Mouse (Mus musculus) hindbrain, embryonic 15.5 days (tissue): ENCODE measurements at regions not wholly inside any gene's neighbourhood (a gene's known extent, or its start where the extent isn't known, plus 50 kb on each side); places are given as distances from the start of the nearest gene placed in this dataset.

Source experiments
- ATAC-seq: fragments of 200-750 bp; cut with Nextera tagmentation; 2 replicates; pipeline ENCODE4 v1.8.0; 2017; ENCODE audit warnings: low read depth, moderate number of reproducible peaks, moderate TSS enrichment; ENCODE audit not compliant: low FRiP score
- H3K27ac ChIP-seq: fragments of 300-500 bp; sonication (generic); replicated peaks from 2 replicates; pipeline ENCODE4 v1.5.1; 2015; ENCODE audit warnings: mild to moderate bottlenecking, inconsistent platforms
- H3K27me3 ChIP-seq: fragments of 300-500 bp; sonication (generic); 2 replicates; pipeline ENCODE4 v1.6.1; 2015; ENCODE audit warnings: control low read depth, inconsistent platforms
- H3K36me3 ChIP-seq: fragments of 300-500 bp; sonication (generic); 2 replicates; pipeline ENCODE4 v1.6.1; 2015; ENCODE audit warnings: control low read depth, inconsistent platforms
- H3K4me1 ChIP-seq: fragments of 300-500 bp; sonication (generic); replicated peaks from 2 replicates; pipeline ENCODE4 v1.6.1; 2015; ENCODE audit warnings: control low read depth, inconsistent platforms
- H3K4me2 ChIP-seq: fragments of 300-500 bp; sonication (generic); 2 replicates; pipeline ENCODE4 v1.6.1; 2015; ENCODE audit warnings: moderate library complexity, mild to moderate bottlenecking, inconsistent platforms
- H3K4me3 ChIP-seq: fragments of 300-500 bp; sonication (generic); 2 replicates; pipeline ENCODE4 v1.5.1; 2015; ENCODE audit warnings: mild to moderate bottlenecking, inconsistent platforms
- H3K9ac ChIP-seq: fragments of 300-500 bp; sonication (generic); 2 replicates; pipeline ENCODE4 v1.6.1; 2015; ENCODE audit warnings: inconsistent platforms
- H3K9me3 ChIP-seq: fragments of 300-500 bp; sonication (generic); 2 replicates; pipeline ENCODE4 v1.6.1; 2016; ENCODE audit warnings: control low read depth, inconsistent platforms
- WGBS: fragments of 180-500 bp; shearing (Covaris S2); methylation state at CpG from one replicate; pipeline ENCODE4 v1.1.7; 2015; 5-methylcytosine and 5-hydroxymethylcytosine counted together

DNA sequence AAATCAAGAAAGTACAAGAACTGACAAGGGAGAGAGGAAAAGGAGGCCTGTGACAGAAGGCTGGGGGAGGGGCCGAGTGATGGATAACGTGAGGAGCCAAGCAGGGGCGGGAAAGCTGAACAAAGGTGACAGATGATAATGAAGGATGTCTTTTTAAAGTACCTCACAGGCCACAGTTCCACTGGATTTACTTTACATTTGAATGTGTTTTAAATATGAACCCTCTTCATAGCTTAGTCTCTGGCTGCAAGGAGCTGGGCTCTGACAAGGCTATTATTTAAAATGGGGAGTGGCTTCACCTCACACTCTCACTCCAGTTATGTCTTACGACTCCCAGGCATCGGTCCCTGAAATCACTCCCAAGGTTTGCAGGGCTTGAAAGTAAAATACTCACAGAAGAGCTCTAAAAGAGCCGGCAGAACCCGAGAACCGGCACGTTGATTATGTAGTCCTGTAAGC lies 190.6 kb upstream of the Dnajc24 start:
- Histone ChIP-seq H3K27ac (peak overlapping the region; percentile 50), H3K9me3 (no peaks in the 10 kb centered on the region), H3K36me3 (no peaks in the 10 kb centered on the region), H3K4me3 (peak overlapping the region; percentile 36), H3K9ac (peak overlapping the region; percentile 40), H3K27me3 (peaks cover 7% of the 10 kb centered on the region; the same call in 1 of the 2 replicates), H3K4me1 (peaks cover 21% of the 10 kb centered on the region), H3K4me2 (peak overlapping the region; percentile 66)
- 1% methylated on average over 9 of the region's 9 CpGs for WGBS
- peak; percentile 67 for ATAC-seq

DNA sequence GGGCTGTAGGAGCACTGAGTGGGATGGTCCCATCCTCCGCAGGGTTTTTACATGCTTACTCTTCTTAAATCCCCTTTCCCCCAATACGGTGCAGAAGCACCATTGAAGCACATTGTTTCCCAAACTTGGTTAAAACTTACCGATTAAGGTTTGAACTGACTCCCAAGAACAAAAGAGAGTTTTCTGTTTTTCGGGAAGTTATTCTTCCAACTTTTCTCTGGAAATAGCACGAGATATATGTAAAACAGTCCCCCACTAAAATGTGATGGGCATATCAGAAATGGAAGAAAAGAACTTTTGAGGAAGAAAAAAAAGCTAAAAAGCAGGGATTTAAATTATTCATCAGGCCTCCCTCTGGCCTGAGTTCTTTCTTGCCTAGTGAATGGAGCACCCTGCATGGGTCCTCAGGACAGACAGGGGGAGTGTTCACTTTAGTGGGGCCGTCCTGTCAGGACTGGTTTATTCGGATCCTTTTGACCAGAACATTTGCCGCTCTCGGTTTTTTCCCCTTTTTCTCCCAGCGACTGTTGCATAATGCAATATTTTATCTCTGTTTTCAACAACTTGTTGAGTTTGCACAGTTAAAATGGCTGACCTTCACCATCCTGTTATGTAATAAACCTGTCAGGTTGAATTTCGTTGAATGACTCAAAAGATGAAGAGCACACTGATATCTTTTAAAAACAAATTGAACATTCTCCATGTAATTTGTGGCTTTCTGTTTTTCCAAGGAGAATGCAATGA lies 187.4 kb upstream of the Dnajc24 start:
- Histone ChIP-seq H3K36me3 (no peaks in the 10 kb centered on the region), H3K27me3 (peaks cover 7% of the 10 kb centered on the region; the same call in 1 of the 2 replicates), H3K4me3 (no peak overlapping the region), H3K27ac (no peak overlapping the region), H3K9me3 (no peaks in the 10 kb centered on the region), H3K9ac (no peak overlapping the region), H3K4me1 (peaks cover 21% of the 10 kb centered on the region), H3K4me2 (no peak overlapping the region)
- no peak for ATAC-seq
- WGBS: 15% methylated on average over 11 of the region's 11 CpGs

DNA sequence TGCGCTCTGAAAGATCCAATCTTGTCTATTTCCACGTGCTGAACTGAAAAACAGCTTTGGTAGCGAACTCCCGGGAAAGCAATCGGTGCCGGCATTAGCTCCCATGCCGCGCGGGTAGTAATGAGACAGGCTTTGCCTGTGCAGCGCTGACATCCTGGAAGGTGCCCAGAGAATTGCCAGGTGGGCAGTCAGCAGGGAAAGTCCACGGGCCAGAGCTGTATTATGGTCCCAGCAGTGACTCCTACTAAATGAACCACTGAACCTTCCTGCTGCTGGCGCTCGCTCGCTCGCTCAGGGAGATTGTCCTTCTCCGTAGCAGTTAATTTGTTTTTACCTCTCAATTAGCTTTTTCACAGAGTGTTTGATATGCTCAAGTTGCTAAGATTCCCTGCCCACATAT lies 180.3 kb upstream of the Dnajc24 start:
- H3K4me1 ChIP-seq: 0 out of 2 replicates have a peak, but pooled peaks cover 5% of the 10 kb centered on the region
- ATAC-seq: peak; percentile 65; the same call in 1 of the 2 replicates

DNA sequence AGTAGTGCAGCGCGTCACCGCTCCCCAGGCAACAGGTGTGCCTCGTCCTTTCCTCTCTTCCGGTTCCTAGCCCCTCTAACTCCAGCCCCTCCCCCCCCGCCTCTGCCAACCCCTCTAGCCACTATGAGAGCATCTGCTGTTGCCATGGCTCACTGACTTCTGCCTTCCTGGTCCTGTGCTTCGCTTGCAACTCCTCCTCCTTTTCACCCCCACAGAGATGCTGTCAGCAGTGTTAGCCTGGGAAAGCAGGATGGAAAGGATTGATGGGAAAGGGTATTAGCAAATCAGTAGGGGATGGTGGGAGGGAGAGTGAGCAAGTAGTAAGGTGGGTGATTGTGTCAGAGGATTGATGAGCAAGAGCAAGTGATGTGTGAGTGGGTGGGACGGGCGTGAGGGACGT lies 178.7 kb upstream of the Dnajc24 start:
- Histone ChIP-seq H3K4me3 (peak overlapping the region; percentile 17), H3K9me3 (no peaks in the 10 kb centered on the region), H3K4me1 (0 out of 2 replicates have a peak, but pooled peaks cover 5% of the 10 kb centered on the region), H3K4me2 (peak overlapping the region; percentile 50), H3K27ac (no peak overlapping the region), H3K9ac (no peak overlapping the region), H3K27me3 (no peaks in the 10 kb centered on the region), H3K36me3 (no peaks in the 10 kb centered on the region)
- WGBS: 2% methylated on average over 9 of the region's 10 CpGs
- peak; percentile 83 for ATAC-seq

More for the DNA sequence above, 180.3 kb upstream of the Dnajc24 start:
- H3K27ac ChIP-seq: no peak overlapping the region
- no peaks in the 10 kb centered on the region for H3K36me3 ChIP-seq
- WGBS: 38% methylated on average over 16 of the region's 16 CpGs
- H3K9ac ChIP-seq: no peak overlapping the region
- peak overlapping the region; percentile 51 for H3K4me2 ChIP-seq
- no peaks in the 10 kb centered on the region for H3K27me3 ChIP-seq
- H3K4me3 ChIP-seq: peak overlapping the region; percentile 20; the same call in 1 of the 2 replicates
- no peaks in the 10 kb centered on the region for H3K9me3 ChIP-seq

DNA sequence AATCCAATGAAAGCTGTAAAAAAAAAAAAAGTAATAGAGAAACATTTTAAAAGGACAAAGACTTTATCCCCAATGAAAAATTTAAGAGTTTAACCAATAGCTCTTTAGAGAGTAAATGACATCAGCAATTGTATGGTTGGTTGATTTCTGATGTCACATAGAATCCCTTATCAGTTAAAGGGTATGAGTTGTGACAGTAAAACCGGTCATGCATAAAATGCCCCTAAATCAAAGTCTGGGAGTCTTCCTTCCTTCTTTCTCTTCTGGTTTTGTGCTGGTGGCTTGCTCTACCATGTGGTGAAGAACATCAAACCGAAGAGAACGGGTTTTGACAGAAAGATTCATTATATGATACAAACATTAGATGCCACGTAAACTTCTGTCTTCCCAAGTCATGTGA lies 159.3 kb upstream of the Dnajc24 start:
- Histone ChIP-seq H3K4me1 (no peaks in the 10 kb centered on the region), H3K4me3 (no peak overlapping the region), H3K36me3 (no peaks in the 10 kb centered on the region), H3K27ac (no peak overlapping the region), H3K9ac (no peak overlapping the region), H3K9me3 (no peaks in the 10 kb centered on the region), H3K27me3 (no peaks in the 10 kb centered on the region), H3K4me2 (no peak overlapping the region)
- WGBS: 68% methylated on average over 4 of the region's 4 CpGs
- ATAC-seq: no peak

DNA sequence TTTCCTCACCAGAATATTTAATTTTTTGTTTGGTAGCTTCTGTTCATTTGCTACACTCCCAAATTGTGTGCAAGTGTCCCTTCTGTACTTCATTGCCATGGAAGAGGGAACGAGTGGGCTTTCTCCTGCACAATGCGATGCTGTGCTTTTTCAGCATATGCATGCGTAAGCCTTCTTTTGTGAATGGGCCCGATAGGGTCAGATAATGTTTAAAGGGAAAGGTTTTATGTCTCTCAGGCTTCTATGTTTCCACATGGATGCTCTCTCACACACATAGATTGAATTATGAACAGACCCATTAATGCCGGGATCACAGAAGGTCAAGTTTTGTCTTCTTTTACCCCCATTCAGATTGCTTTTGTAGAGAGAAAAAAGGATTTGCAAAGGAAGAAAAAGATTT lies 158.5 kb upstream of the Dnajc24 start:
- no peak overlapping the region for H3K4me2 ChIP-seq
- H3K4me1 ChIP-seq: no peaks in the 10 kb centered on the region
- WGBS: 27% methylated on average over 5 of the region's 5 CpGs
- H3K9me3 ChIP-seq: no peaks in the 10 kb centered on the region
- H3K4me3 ChIP-seq: no peak overlapping the region
- no peak overlapping the region for H3K9ac ChIP-seq
- no peak overlapping the region for H3K27ac ChIP-seq
- no peaks in the 10 kb centered on the region for H3K36me3 ChIP-seq
- no peak for ATAC-seq
- no peaks in the 10 kb centered on the region for H3K27me3 ChIP-seq

DNA sequence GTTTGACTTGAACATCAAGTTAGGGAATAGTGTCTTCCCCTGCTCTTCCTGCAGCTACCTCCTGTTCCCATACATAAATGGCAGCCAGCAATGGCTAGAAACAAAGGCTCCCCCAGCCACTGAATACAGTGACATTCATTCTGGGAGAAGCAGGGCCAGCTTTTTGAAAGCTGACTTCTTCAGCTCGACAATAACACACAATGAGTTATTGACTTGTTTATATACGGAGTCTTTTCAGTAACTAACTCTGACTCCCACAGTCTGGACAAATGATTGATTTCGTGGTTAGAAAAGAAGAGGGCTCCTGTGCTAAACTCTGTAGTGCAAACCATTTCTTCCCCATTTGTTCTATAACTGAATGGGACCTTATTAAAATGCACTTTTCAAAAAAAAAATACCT lies 146.4 kb upstream of the Dnajc24 start:
- ATAC-seq: no peak
- 16% methylated on average over 3 of the region's 3 CpGs for WGBS
- no peaks in the 10 kb centered on the region for H3K9me3 ChIP-seq

DNA sequence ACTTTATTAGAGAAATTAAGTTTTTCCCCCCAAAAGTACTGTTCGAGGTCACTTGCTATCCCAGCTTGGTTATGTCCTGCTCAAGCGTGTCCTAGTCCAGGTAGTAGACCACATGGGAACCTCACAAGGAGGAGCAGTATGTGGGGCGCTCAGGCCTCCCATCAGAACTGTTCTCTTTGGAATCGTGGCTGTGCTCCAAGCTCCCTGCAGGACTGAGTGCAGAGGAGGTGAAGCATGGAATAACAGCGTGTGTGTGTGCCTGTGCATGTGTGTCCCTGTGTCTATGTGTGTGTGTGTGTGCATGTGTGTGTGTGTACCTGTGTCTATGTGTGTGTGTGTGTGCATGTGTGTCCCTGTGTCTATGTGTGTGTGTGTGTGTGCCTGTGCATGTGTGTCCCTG lies 137.6 kb upstream of the Dnajc24 start:
- H3K4me3 ChIP-seq: no peak overlapping the region
- H3K36me3 ChIP-seq: no peaks in the 10 kb centered on the region
- no peak overlapping the region for H3K27ac ChIP-seq
- WGBS: 81% methylated on average over 5 of the region's 5 CpGs
- H3K4me1 ChIP-seq: no peaks in the 10 kb centered on the region
- no peak for ATAC-seq
- no peak overlapping the region for H3K4me2 ChIP-seq
- no peak overlapping the region for H3K9ac ChIP-seq
- H3K9me3 ChIP-seq: no peaks in the 10 kb centered on the region
- no peaks in the 10 kb centered on the region for H3K27me3 ChIP-seq

More for the DNA sequence above, 146.4 kb upstream of the Dnajc24 start:
- no peaks in the 10 kb centered on the region for H3K36me3 ChIP-seq
- no peak overlapping the region for H3K4me2 ChIP-seq
- no peak overlapping the region for H3K27ac ChIP-seq
- no peak overlapping the region for H3K9ac ChIP-seq
- H3K27me3 ChIP-seq: no peaks in the 10 kb centered on the region
- H3K4me1 ChIP-seq: no peaks in the 10 kb centered on the region
- no peak overlapping the region for H3K4me3 ChIP-seq

DNA sequence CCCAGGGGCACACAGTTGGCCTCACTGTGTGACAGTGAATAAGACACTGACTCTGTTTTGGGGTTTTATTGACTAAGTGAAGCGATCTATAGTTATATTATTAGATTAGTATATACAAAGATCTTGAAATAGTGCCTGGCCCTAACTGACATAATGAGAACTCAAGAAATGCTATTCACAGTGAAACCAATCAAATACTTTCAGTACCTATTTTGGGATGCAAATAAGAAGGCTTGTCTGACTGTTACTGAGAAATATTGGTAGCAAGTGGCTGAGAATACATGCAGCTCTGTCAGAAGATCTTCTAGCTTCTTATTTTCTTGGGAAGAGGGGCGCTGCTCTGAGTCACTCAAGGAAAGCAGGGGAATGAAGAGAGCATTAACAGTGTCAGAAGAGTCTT lies 97.7 kb upstream of the Dnajc24 start:
- H3K4me3 ChIP-seq: no peak overlapping the region
- H3K27me3 ChIP-seq: no peaks in the 10 kb centered on the region
- H3K9ac ChIP-seq: no peak overlapping the region
- H3K4me1 ChIP-seq: no peaks in the 10 kb centered on the region
- no peaks in the 10 kb centered on the region for H3K36me3 ChIP-seq
- H3K27ac ChIP-seq: no peak overlapping the region
- H3K9me3 ChIP-seq: no peaks in the 10 kb centered on the region
- no peak overlapping the region for H3K4me2 ChIP-seq
- 97% methylated on average over 2 of the region's 2 CpGs for WGBS
- ATAC-seq: no peak

DNA sequence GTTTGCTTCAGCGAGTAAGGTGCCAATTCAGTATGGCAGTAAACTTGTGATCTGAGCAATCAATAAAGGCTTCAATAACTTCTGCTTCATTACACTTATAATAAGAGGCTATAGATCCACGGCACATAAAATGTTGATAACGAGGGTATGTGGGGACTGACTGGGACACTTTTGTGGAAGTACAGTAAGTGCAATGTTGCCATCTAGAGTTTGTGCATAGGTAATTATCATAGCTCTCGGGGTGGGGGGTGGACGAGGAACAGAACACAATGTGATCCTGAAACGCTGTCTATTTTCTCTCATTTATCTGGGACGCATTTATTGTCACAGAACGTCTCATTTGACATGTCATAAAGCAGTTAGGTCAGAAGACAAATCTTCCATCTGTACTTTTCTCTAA lies 82.8 kb upstream of the Dnajc24 start:
- no peak overlapping the region for H3K4me2 ChIP-seq
- H3K36me3 ChIP-seq: no peaks in the 10 kb centered on the region
- peaks cover 8% of the 10 kb centered on the region; the same call in 1 of the 2 replicates for H3K4me1 ChIP-seq
- ATAC-seq: no peak
- H3K9ac ChIP-seq: no peak overlapping the region
- no peak overlapping the region for H3K27ac ChIP-seq
- 23% methylated on average over 8 of the region's 8 CpGs for WGBS
- H3K9me3 ChIP-seq: no peaks in the 10 kb centered on the region
- H3K4me3 ChIP-seq: no peak overlapping the region
- H3K27me3 ChIP-seq: no peaks in the 10 kb centered on the region

DNA sequence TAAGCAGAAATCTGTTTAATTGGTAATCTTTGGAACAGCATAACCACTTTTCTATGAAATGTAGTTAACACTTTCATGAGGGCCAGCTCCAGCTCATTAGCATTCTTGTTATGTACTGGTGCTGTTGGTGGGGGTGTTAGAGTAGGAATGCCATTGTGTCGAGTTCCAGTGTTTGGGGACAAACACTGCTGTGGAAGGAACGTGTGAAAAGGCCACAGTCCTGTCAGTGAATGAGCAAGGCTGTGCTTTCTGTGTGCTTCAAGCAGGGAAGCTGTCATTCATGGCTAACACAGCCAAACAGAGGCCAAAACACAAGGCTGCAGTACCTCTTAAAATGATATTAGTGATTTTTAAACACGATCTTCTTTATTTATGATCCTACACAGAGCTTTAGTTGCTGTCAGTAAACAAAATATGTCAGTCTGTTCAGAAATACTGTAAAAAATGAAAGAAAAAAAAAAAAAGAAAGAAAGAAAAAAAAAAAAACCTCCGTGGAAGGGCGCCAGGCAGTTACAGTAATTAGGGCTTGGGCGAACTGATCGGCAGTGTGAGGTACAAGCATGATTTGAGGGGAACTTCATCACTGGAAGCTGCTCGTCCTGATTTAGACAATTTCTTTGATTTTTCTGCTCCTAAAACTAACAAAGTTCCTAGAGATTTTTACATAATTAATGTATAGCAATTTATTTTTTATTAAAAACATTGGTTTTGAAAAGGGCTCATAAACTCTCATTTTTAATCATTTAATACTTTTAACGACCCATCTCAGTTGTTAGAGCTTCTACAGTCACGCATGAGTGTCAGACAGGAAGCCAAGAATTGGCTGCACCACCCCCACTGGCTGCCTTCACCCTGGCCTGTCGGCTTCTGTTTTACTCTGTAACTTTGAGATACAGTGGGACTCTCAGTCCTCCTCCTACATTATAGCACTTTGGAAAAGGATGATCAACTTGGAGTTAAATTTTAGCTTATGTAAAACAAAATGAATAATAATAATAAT lies 80.8 kb upstream of the Dnajc24 start:
- H3K4me2 ChIP-seq: peak overlapping the region; percentile 32
- H3K4me3 ChIP-seq: no peak overlapping the region
- peak; percentile 82 for ATAC-seq
- no peaks in the 10 kb centered on the region for H3K36me3 ChIP-seq
- WGBS: 13% methylated on average over 11 of the region's 11 CpGs
- no peak overlapping the region for H3K9ac ChIP-seq
- peaks cover 3% of the 10 kb centered on the region; the same call in 1 of the 2 replicates for H3K27me3 ChIP-seq
- peak overlapping the region; percentile 48; the same call in 1 of the 2 replicates for H3K27ac ChIP-seq
- H3K9me3 ChIP-seq: no peaks in the 10 kb centered on the region
- peaks cover 8% of the 10 kb centered on the region; the same call in 1 of the 2 replicates for H3K4me1 ChIP-seq

DNA sequence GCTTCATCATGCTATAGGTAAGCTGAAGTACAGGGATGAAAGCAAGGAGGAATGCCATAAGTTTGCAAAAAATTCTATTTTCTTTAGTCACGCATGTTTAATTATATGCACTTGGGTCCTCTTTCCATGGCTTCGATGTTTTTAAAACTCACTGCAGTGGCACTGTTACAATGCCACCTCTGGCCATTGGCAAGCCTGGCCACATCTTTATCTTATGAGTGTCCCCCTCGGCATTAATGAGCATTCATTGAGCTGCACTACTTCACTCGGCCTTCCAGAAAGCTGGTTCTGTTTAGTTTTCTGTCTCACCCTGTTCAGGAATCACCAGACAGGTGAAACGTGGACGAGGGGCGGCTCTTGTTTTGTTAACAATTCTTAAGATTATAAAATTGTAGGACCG lies 79.7 kb upstream of the Dnajc24 start:
- H3K4me2 ChIP-seq: no peak overlapping the region
- no peak for ATAC-seq
- peaks cover 8% of the 10 kb centered on the region; the same call in 1 of the 2 replicates for H3K4me1 ChIP-seq
- WGBS: 34% methylated on average over 8 of the region's 8 CpGs
- H3K4me3 ChIP-seq: no peak overlapping the region
- H3K36me3 ChIP-seq: no peaks in the 10 kb centered on the region
- H3K27me3 ChIP-seq: peaks cover 9% of the 10 kb centered on the region; the same call in 1 of the 2 replicates
- H3K27ac ChIP-seq: no peak overlapping the region
- no peak overlapping the region for H3K9ac ChIP-seq
- H3K9me3 ChIP-seq: no peaks in the 10 kb centered on the region
